Mouse (Mus musculus) cerebellum, adult 11 months (tissue): ENCODE measurements at regions not wholly inside any gene's neighbourhood (a gene's known extent, or its start where the extent isn't known, plus 50 kb on each side); places are given as distances from the start of the nearest gene placed in this dataset.
"Not testable (repeated sequence)": the region's sequence is repeated elsewhere in the genome, so short reads cannot be mapped to it uniquely, and the experiment has no call there.

Source experiments
- DNase-seq: peaks from one replicate; pipeline ENCODE4 v3.0.0; 2022

DNA sequence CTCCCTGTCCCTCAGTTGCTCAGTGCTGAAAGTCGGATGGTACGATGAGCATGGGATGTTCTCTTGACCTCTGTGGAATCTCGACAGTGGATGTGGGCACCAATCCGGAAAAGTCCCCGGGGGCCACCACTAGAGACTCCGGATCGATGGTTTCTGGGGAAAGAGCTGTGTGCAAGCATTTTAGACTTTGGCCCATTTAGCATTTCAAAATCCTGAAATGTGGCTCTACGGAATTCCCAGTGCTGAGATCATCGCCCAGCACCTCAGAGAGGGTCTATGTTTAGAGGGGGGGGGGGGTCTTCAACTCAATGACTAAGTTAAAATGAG lies 68.6 kb downstream of the Tomm20 start:
- no peak for DNase-seq

DNA sequence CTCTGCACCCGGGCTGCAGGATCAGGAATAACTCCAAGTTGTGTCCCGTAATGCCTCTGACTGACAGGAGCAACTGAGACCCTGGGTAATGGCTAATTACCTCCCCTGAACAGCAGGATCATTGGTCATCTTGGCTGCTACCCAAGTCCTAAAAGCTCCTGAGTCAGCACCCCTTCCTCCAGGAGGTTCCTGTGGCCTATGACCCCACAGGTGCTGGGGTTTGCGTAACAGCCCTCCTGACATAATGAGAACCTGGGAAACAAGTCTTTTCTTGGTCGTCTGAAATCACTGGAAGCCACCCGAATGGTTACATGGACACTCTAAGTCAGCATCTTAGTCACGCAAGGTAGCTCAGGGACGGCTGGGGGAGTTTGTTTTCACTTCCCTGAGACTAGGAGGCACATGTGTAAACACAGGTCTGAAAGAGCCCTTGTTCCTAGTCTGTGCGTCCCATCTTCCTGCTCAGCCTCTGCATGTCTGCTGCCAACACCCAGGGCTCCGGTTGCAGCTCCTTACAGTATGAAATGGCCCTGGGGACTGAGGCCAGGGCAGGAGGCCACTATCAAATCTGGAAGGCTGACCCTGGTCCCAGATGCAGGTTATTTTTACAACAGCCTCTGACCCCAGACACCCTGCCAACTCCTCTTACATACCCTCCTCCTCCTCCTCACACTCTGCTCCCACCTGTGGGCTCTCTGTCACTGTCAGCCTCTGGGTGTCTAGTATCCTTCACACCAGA lies 69.2 kb downstream of the Tomm20 start:
- no peak for DNase-seq

DNA sequence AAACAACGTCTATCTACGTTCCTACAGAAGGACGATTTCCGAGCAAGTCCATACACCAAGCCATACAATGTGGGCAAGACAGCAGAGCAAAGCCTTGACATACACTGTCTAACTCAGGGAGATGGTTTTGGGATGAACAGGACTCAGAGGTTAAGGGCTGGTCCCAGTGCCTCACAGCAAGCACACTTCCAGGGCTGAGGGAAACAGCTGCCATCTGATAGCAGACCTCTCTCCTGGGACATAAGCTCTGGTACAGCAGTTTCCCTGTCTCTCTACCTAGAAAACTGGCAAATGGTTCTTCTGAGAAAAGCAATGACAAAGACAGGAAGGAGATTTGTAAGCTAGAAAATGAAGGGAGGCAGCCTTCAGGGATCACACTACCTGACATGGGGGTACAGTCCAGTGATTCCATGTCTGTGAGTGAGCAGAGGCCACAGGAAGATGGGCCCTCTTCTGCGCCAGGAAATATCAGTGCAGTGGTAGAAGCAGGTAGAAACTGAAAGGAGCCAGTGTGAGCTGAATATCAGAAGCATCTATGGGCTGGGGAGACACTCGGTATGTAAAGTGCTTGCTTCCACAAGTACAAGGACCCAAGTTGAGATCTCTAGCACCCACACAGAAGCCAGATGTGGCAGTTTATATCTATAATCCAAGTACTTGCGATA lies 70.0 kb downstream of the Tomm20 start:
- no peak for DNase-seq

DNA sequence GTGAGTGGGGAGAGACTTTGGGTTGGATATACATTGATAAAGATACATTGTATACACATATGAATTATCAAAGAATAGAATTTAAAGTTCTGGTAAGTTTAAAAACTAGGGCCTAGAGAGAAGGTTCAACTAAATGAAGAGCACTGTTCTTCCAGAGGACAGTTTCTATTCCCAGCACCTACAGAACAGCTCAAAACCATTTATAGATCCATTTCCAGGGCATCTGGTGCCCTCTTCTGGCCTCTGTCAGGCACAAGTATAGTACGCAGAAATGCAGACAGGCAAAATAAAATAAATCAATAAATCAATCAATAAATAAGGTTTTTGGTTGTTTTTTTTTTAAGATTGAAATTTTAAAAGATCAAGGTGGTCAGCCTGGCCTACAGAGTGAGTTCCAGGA lies 70.8 kb downstream of the Tomm20 start:
- no peak for DNase-seq

DNA sequence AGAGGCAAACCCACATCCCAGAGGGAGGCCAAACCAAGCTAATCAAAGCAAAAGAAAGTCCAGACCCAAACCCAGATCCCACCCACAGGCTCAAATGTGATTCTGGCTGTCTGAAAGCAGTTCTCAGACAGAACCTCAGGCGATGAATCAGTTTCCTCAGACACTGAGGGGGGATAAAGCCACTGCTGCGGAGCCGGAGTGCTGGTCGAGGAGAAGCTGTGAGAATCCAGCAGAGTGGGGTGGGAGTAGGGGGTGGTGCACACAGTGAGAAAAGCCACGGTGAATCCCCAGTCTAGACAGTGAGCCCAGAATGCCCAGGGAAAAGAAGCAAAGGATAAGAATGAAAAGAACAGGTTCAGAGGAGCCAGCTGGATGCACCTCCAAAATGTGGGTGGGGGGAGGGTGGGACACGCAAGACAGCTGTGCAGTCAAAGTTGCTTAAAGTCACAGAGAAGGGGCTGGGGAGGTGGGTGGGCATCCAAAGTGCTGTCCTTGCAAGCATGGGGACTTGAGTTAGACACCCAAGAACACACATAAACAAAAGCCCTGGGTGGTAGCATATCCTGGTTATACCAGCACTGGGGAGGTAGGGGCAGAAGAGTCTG lies 71.4 kb downstream of the Tomm20 start:
- DNase-seq = no peak

DNA sequence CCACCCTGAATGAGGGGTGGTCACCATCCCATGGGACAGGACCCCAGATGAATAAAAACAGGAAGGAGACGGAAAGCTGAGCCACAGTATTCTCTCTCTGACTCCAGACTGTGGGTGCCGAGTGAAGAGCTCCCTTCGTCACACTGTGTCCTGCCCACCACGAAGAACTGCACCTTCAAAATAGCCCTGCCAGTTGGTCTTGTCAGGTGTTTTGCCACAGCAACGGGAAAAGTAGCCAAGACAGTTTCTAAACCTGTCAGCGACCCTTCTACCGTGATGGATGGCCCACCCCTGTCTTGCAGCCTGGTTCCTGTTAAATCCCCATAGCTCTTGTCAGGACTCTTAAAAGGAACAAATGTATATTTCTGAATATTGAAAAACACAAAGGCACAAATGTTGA lies 72.3 kb downstream of the Tomm20 start:
- no peak for DNase-seq

DNA sequence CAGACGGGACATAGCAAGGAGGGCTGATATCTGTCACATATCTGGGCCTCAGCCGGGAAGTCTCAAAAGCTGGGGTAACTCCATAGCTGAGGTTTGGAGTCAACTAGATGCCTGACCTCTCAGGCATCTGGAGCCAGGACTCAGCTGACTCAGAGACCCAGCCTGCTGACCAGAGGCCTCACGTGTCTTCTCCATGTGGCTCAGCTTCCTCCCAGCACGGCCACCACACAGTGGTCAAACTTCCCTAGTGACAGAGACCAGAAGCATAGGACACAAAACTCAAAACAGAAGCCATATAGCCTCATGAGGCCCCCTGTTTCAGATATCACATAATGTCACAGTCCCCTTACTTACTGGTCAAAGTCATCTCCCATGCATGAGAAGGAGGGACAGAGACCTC lies 73.1 kb downstream of the Tomm20 start:
- no peak for DNase-seq

DNA sequence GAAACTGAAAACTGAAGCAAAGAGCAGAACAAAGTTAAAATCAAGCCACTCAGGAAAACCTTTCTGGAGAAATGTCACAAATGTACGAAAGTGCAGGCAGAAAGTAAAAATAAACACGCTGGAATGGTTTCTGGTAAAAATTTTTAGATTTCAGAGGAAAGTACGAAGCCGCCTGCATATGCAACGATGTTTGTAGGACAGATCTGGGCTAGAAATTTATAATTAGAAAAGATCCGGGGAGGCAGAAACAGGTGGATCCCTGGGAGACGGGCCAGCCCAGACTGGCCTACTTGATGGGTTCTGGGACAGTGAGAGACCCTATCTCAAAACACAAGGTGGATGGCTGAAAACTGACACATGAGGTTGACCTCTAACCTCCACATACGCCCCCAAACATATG lies 73.5 kb downstream of the Tomm20 start:
- DNase-seq = no peak

DNA sequence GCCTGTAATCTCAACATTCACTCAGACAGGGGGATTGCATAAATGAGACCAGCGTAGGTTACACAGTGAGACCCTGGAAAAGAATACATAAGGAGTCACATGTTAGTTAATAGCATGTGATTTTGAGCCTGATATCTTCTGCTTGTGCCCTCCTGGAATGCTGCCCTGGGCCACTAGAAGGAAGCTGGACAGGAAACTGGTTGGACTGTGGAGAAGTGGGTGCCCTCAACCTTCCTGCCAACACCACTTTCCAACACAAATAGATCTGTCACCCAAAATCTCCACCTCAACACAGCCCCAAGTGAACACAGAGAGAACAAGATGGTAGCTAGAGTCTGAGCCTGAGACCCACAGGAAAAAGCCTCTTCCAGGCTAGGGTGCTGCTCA lies 76.2 kb downstream of the Tomm20 start:
- no peak for DNase-seq

DNA sequence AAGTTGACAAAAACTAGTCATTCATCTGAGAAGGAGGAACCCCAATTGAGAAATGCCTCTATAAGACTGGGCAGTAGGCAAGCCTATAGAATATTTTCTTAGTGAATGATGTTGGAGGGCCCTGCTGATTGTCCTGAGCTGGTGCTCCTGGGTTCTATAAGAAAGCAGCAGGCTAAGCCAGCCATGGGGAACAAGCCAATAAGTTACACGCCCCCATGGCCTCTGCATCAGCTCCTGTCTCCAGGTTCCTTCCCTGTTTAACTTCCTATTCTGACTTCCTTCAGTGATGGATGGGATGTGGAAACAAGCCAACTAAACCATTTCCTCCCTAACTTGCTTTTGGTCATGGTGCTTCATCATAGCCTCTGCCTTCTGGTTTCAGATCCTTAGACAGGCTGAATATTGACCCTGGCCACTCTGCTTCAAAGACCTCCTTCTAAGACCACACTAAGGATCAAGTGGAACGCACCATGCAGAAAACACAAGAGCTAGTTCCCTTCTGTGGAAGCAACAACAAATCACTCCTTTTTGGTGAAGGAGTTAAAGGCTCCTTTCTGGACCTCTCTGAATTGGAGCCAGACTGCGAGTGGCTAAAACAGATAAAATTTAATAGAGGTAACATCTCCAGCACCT lies 76.7 kb downstream of the Tomm20 start:
- DNase-seq = no peak

DNA sequence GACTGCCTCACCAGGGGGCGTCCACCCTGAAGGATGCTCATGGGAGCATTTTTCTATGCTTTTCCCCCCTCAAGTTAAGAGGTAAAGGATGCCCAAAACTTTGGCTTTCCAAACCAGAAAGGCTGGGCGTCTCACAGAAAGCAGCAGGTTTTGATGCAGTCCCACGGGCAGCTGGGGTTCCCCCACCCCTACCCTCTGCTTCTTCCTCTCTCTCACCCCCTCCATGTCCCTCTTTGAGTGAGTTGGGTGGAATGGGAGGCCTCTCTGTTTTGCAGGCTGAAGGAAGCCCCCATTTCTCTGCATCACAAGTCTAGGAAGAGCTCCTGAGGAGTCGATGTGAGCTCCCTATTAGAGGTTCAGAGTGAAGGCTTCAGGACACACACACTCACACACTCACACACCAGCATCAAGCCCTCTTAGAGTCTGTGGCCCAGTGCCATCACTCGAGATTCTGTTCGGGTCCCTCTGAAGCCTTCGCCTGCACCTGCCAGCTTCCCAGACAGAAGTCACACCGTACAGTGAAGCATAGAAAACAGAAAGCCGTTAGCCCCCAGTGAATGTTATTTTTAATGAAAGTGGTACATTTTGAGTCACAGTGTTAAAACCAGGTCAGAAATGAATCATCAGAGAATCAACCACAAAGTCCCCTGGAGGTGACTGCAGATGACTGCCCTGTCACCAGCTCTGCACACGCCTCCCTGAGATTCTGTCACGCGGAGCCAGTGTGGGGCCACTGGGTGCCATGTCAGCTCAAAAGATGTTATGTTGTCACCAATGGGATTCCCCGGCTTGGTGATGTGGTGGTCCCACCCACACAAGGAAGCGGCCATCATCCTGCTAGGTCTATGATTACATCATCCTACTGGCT lies 78.3 kb downstream of the Tomm20 start:
- DNase-seq = no peak

DNA sequence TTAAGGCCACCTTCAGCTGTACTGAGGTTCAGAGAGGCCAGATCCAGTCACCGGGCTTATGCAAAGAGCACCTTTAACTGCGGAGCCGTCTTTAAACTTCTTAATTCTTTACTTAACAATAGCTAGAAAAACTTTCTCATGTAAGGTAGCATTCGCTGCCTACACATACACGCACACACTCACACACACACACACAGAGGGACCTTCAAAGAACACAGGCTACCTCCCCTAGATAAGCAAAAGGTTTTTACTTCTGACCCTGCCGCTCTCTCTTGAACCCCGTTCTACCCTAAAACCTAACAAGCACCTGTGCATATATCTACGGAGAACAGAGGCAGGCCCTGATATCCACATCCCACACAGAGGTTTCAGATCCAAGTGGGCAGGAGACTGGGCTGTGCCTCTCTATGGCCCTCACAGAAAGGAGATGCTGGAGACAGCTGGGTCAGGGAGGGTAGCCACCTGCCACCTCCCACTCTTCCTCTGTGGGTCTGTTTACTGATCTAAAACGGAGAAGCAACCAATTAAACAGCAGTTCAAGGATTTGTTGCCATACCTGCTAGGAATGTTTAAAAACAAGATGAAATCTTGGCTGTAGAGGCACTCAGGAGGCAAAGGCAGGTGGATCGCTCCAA lies 81.2 kb downstream of the Tomm20 start:
- DNase-seq = no peak

DNA sequence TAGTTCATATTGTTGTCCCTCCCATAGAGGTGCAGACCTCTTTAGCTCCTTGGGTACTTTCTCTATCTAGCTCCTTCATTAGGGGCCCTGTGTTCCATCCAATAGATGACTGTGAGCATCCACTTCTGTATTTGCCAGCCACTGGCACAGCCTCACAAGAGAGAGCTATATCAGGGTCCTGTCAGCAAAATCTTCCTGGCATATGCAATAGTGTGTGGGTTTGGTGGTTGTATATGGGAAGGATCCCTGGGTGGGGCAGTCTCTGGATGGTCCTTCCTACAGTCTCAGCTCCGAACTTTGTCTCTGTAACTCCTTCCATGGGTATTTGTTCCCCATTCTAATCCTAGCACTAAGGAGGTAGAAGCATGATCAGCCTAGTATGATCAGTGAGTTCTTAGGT lies 82.0 kb downstream of the Tomm20 start:
- DNase-seq = not testable (repeated sequence)

DNA sequence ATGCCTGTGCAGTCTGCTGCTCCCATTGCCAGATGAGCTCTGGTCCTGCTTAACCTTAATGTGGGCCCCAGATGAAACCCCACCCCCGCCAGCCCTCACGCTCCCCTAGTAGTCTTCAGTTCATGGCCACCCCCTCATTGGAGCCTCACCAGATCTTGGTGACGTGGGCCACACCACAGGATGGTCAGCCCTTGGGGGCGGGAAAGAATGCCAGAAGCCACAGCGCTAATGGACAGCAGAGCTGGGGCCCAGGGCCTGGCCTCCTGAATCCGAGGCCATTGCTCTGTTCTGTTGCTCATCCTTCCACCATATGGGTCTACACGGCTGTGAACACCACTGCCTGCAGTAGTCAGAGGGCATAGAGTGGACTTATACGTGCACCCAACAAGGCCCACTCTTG lies 83.9 kb downstream of the Tomm20 start:
- no peak for DNase-seq

DNA sequence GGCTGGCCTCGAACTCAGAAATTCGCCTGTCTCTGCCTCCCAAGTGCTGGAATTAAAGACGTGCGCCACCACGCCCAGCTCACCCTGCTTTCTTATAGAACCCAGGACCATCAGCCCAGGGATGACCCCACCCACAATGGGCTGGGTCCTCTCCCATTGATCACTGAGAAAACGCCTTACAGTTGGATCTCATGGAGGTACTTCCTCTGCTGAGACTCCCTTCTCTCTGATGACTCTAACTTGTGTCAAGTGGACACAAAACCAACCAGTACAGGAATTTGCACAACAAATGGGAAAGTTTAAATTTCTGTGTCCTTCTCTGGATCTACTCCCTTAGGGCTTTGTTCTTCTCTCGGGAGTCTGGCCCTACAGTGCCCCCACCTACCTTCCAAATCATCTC lies 85.0 kb downstream of the Tomm20 start:
- DNase-seq = no peak

DNA sequence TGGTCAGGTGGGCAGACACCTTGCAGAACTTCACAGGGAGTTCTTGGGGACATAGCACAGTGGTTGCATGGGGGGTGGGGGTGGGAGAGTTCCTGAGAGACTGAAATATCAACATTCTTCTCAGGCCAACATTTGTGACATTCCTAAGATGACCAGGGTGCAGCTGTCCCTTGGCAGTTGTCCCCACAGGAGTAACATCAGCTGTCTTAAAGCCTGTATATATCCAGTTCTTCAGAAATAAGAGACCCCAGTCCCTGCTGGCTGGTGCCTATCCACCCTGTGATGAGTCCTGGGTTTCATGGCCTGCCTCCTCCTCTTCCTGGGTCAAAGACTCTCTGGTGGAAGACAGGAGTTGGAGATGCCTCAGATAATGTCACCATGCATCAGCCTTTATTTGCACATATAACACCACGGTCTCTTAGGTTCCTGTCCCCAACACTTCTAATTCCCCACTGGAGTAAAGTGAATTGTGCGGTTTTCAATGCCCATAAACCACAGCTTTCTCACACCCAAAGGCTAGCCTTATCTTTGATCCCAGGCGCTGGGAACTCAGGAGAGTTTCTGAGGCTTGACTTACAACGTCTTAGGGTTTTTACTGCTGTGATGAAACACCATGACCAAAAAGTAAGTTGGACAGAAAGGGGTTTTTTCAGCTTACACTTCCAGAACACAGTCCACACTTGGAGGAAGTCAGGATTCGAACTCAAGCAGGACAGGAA lies 85.8 kb downstream of the Tomm20 start:
- no peak for DNase-seq

DNA sequence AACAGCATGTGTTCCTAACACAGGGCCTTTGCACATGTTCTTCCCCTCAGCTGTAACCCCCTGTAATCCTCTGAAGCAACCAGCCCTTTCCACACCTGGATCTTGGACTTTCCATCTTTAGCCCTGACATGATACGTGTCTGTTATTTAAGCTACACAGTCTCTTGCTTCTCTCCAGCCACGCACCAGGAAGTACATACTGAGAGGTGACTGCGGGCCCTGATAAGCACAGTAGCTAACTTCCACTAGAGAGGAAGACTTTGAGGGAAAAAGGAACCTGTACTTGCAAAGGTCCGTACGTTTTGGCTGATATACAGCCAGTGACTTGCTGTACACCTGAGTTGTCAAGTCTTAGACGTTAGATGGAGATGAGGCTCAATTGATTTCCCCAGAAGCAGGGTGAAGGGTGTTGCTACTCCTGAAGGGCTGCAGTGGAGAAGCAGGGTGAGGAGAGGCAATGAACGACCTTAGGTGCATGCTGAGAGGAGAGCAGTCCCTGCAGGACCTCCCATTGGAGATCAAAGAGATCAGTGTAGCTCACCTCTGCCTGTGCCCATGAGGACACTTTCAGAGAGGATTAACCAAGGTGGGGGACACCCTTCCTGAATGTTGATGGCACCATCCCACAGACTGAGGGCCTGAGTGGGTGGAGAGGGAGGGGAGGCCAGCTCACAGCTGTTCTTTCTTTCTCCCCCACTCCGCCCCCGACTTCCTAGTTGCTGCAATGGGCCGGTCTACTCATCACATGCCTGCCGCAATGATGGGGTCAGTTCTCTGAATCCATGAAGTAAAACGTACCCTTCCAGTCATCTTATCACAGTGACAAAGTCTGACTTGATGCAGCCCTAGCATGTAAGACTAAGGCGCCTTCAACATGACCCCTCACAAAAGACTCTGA lies 88.1 kb downstream of the Tomm20 start:
- no peak for DNase-seq

DNA sequence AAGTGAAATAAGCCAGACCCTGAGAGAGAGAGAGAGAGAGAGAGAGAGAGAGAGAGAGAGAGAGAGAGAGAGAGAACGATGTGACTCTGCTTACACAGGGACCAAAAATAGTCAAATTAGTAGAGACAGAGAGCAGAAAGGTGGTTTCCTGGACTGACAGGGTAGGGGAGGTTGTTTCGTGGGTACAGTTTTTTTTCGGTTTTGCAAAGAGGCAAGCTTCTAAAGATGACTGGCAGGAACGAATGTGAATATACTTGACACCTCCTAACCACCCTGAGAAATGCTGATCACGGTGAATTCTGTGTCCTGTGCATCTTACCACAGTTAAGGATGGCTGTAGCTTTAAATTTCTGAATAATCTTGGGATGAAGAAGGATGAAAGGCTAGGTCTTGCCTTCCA lies 89.7 kb downstream of the Tomm20 start:
- DNase-seq = no peak

DNA sequence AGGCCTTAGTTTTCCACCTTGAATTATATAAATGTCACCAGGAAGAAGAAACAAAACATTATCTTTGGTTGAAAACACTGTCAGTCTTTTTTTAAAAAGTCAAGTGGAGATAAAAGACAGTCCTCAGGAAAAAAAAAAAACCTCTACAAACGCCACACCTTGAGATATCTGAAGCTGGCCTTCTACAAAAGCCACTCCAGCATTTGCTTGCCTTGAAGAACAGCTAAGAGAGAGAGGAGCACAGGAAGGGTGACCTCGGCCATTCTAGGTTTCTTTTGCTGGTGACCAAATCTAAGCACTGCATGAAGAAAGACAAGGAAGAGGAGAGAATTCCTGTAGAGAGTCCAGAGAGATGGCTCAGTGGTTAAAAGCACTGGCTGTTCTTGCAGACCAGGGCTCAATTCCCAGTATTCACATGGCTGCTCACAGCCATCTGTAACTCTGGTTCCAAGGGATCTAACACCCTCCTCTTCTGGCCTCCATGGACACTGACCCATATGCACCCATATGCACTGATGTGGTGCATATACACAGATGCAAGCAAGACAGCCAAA lies 90.5 kb downstream of the Tomm20 start:
- no peak for DNase-seq
